Mouse (Mus musculus) right cerebral cortex, postnatal 36 days (tissue): Measurements from ENCODE around the gene Tyr.
"Not testable (repeated sequence)": the region's sequence is repeated elsewhere in the genome, so short reads cannot be mapped to it uniquely, and the experiment has no call there.

ENCODE experiments used
- DNase-seq, 2 experiments: peaks; one replicate each; pipeline ENCODE4 v3.0.0; 2022; ENCODE audit warnings: low spot score in 2 of 2, mixed read lengths in 1 of 2

The Tyr gene

DNA sequence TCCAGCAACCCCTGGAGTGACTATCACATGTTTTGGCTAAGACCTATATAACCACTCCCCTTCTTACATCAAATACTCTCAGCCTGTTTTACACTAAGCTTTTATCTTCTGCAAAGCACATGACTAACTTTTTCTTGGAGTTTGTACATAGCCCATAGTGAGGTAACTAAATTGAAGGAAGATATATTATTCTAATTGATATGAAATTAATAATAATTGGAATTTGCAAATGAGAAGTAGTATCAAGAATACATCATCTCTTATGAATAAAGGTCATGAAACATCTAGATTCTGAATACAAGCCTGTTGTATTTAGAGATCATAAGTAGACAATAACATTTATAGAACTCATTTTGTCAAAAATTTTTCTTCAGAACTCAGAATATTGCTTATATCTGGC is at the start of gene Tyr:
Gene Tyr (minus strand): TSS at position 101 of the 400 bp plus-strand sequence.
- DNase-seq = no peak

DNA sequence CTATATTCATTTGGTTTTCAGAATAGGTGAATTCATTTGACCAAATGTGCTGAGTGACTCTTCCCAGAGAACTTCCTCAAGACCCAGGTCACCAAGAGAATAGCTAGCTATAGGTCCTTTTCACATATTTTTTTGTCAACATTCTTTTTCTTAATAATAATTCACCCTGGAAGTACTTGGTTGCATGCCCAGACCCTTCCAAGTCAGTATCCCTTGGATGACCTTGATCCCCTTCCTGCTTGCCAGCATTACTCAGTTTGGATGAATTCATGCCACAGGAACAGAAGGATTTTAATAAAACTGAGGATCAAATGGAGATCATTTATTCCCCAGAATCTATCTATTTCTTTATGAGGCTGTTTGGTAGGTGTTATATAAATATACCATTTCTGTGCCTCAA is 45.7 kb upstream of the Tyr start:
- no peak for DNase-seq

DNA sequence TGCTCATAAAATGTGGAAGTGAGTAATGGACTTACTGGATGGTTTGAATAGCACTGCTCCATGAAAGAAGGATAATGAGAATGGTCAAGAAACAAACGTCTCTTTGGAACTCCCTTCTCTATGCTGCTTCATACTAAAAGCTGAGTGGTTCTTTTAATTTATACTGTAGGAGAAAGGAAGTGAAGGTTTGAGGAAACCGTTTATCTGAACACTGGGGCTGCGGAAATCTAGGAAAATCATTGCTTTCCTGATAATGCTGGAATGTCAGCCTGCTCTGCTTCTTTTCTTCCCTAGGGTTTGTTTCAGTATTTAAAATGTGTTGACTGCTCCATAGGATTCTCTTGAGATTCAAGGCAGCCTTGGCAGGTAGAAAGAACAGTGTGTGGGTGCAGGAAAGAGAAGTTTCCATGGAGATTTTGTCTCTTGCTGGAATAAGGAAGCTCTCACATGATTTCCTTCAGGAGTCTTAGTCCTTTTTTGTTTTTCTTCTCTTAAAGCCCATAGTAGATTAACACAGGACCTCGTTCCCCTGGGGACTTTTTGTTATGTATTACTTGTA is 891 bp upstream of the Tyr start:
- DNase-seq = peak; percentile 15 to 51

GRCm38 (mm10) chr7:87488024-87488423 is 5.3 kb downstream of the Tyr start:
- DNase-seq = no peak

GRCm38 (mm10) chr7:87413271-87413670 is 80.0 kb downstream of the Tyr start:
- no peak for DNase-seq

- not testable (repeated sequence) for DNase-seq
Measured at GRCm38 (mm10) chr7:87411373-87411772, 81.9 kb downstream of the Tyr start.

GRCm38 (mm10) chr7:87397023-87397422 is 96.3 kb downstream of the Tyr start:
- DNase-seq = no peak

- DNase-seq = no peak
Measured at GRCm38 (mm10) chr7:87374935-87375334, 118.4 kb downstream of the Tyr start.
